Mouse (Mus musculus) megakaryocyte, embryonic 14.5 days (primary cell): ENCODE results near the gene Olfr689. TPM values are rescaled to one million over a fixed set of nuclear protein-coding genes. Genes with fewer than 3 reads are reported as not detected.
"Not testable (repeated sequence)": the region's sequence is repeated elsewhere in the genome, so short reads cannot be mapped to it uniquely, and the experiment has no call there.

Experiments used
- H3K27me3 ChIP-seq: replicated peaks from 2 replicates; pipeline ENCODE3; 2012; ENCODE audit warnings: inconsistent platforms
- H3K36me3 ChIP-seq: replicated peaks from 2 replicates; pipeline ENCODE3; 2012; ENCODE audit warnings: low read length, inconsistent platforms, mixed read lengths
- H3K4me1 ChIP-seq: 2 replicates; pipeline ENCODE4 v1.6.1; 2012; ENCODE audit warnings: inconsistent platforms
- H3K4me3 ChIP-seq: replicated peaks from 2 replicates; pipeline ENCODE3; 2012; ENCODE audit warnings: moderate library complexity, mild to moderate bottlenecking, inconsistent platforms
- H3K9me3 ChIP-seq: 2 replicates; pipeline ENCODE4 v1.6.1; 2012; ENCODE audit warnings: inconsistent platforms
- FLI1 ChIP-seq: IDR thresholded peaks from 2 replicates; pipeline ENCODE4 v1.6.1; 2012; ENCODE audit warnings: low read length, inconsistent platforms, mixed read lengths
- GATA1 ChIP-seq: IDR thresholded peaks from 3 replicates; pipeline ENCODE4 v1.6.1; 2012; ENCODE audit warnings: mixed read lengths, low read length, inconsistent platforms, borderline replicate concordance
- polyA plus RNA-seq: library from polyadenylated mRNA; stranded (reverse); fragments of >175 nt; gene quantifications from 2 replicates; pipeline ENCODE4 v1.2.3, GENCODE M21; 2012; ENCODE audit warnings: low replicate concordance; ENCODE audit not compliant: insufficient read depth

Olfr689 gene
- polyA plus RNA-seq = not detected in 2 replicates

- H3K36me3 ChIP-seq = no peaks in the 10 kb centered on the region
- no peak within 1 kb of the TSS for H3K4me3 ChIP-seq
- no peaks in the 10 kb centered on the region for H3K27me3 ChIP-seq
- H3K9me3 ChIP-seq = 0 out of 2 replicates have a peak, but pooled peaks cover 3% of the 10 kb centered on the region
- no peaks in the 10 kb centered on the region for H3K4me1 ChIP-seq
- TF ChIP-seq FLI1 (no peak), GATA1 (no peak)
These were observed at the start of gene Olfr689 for GRCm38 (mm10) chr7:105310865-105311264. Olfr689 (plus strand) TSS chr7:105311165.

DNA sequence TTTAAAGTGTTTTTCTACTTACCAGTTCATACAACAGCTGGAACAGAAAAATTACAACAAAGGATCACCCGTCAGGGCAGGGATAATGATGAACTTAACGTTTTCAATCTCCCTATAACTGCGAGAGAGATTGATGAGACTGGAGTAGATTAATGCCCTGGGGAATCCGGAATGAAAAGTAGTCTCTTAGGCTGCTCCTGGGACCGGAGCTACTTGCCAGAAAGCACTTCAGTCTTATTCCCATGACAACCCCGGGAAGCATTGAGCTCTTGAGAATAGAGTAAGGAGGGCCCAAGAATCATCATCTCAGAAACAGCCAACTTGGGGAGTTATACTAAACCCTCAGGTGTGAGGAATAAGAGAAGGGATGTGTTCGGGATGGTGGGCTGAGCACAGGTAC is 38.5 kb upstream of the Olfr689 start:
- Histone ChIP-seq H3K4me3 (no peak overlapping the region), H3K36me3 (no peaks in the 10 kb centered on the region), H3K4me1 (no peaks in the 10 kb centered on the region), H3K9me3 (no peaks in the 10 kb centered on the region), H3K27me3 (no peaks in the 10 kb centered on the region)
- TF ChIP-seq GATA1 (no peak), FLI1 (no peak)

DNA sequence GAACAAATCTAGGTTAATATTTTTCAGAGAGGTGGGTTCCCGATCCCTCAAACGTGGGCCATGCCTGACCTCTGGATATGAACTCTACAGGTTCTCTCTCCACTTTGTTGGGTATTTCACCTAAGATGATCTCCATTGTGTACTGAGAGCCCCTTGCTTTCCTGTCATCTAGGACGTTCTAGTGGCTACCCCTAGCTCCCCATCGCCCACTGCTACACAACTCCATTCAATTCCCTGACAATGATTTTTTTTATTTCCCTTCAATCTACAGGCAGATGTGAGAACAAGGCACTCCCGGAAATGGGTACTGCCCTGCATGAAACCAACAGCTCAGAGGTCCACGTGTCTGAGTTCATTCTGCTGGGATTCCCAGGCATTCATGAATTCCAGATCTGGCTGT is 23.2 kb upstream of the Olfr689 start, which contains the start of gene Olfr688:
Olfr688 (plus strand) TSS at position 301 of the 400 bp plus-strand sequence.
- no peaks in the 10 kb centered on the region for H3K4me1 ChIP-seq
- no peaks in the 10 kb centered on the region for H3K9me3 ChIP-seq
- no peaks in the 10 kb centered on the region for H3K27me3 ChIP-seq
- TF ChIP-seq GATA1 (no peak), FLI1 (no peak)
- H3K4me3 ChIP-seq = no peak within 1 kb of the TSS
- no peaks in the 10 kb centered on the region for H3K36me3 ChIP-seq

GRCm38 (mm10) chr7:105290051-105290450 is 20.9 kb upstream of the Olfr689 start:
- TF ChIP-seq FLI1 = no peak
- TF ChIP-seq GATA1 = no peak
- Histone ChIP-seq H3K4me3 (no peak overlapping the region), H3K27me3 (no peaks in the 10 kb centered on the region), H3K9me3 (no peaks in the 10 kb centered on the region), H3K36me3 (no peaks in the 10 kb centered on the region), H3K4me1 (no peaks in the 10 kb centered on the region)

GRCm38 (mm10) chr7:105325302-105325701 is 14.3 kb downstream of the Olfr689 start:
- TF ChIP-seq FLI1 (no peak), GATA1 (no peak)

DNA sequence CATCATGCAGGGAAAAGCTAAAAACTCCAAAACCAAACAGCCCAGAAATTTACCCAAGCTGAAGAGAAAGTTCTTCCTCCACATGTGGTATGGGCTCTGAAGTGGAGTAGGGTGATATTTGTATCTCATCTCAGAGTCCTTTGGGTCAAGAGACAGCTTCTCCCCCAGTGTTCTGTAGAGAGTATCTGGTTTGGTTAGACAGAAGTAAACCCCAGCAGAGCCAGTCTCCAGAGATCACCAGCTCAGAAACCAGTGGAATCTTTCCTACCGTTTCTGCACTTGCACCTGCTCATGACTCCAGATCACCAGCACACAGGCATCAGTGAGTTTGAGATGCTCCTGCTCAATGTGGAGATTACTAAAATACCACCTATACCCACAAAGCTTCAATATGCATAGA is 23.0 kb downstream of the Olfr689 start, which contains the start of gene Olfr690:
Olfr690 (minus strand) TSS at position 101 of the 400 bp plus-strand sequence.
- TF ChIP-seq GATA1 = no peak
- no peak for TF ChIP-seq FLI1

More at GRCm38 (mm10) chr7:105325302-105325701, 14.3 kb downstream of the Olfr689 start:
- Histone ChIP-seq H3K9me3 (no peaks in the 10 kb centered on the region), H3K27me3 (no peaks in the 10 kb centered on the region), H3K4me3 (no peak overlapping the region), H3K36me3 (no peaks in the 10 kb centered on the region), H3K4me1 (no peaks in the 10 kb centered on the region)

DNA sequence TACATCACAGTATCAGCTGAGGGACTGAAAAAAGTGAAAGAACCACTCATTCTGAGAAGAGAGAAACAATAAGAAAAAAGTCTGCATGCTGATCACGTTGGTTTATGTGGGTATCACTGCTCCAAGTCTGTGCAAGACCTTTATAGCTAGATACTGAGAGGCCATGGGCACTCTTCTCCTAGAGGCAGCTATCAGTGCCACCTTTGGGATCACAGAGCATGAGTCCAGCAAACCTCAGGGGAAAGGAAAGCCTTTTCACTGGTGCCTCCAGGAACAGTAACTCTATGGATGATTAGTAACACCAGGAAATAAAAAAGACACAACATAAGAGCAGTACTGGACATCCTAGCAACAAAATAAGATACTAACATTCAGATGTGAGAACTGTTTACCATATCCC is 31.2 kb downstream of the Olfr689 start, which contains the start of gene Olfr691:
Olfr691 (minus strand) TSS at position 101 of the 400 bp plus-strand sequence.
- Histone ChIP-seq H3K4me1 (no peaks in the 10 kb centered on the region), H3K4me3 (no peak within 1 kb of the TSS), H3K36me3 (no peaks in the 10 kb centered on the region), H3K9me3 (peaks cover 3% of the 10 kb centered on the region; the same call in 1 of the 2 replicates), H3K27me3 (peaks cover 2% of the 10 kb centered on the region)
- TF ChIP-seq FLI1 (no peak), GATA1 (no peak)

More for the DNA sequence above, 23.0 kb downstream of the Olfr689 start, which contains the start of gene Olfr690:
- Histone ChIP-seq H3K4me1 (no peaks in the 10 kb centered on the region), H3K27me3 (peaks cover 2% of the 10 kb centered on the region), H3K4me3 (no peak within 1 kb of the TSS), H3K9me3 (peaks cover 14% of the 10 kb centered on the region), H3K36me3 (no peaks in the 10 kb centered on the region)

- Histone ChIP-seq H3K9me3 (no peaks in the 10 kb centered on the region), H3K27me3 (no peaks in the 10 kb centered on the region), H3K36me3 (no peaks in the 10 kb centered on the region), H3K4me1 (no peaks in the 10 kb centered on the region), H3K4me3 (no peak overlapping the region)
- TF ChIP-seq FLI1 (no peak), GATA1 (no peak)
These were observed 31.8 kb downstream of the Olfr689 start for GRCm38 (mm10) chr7:105342752-105343151.

DNA sequence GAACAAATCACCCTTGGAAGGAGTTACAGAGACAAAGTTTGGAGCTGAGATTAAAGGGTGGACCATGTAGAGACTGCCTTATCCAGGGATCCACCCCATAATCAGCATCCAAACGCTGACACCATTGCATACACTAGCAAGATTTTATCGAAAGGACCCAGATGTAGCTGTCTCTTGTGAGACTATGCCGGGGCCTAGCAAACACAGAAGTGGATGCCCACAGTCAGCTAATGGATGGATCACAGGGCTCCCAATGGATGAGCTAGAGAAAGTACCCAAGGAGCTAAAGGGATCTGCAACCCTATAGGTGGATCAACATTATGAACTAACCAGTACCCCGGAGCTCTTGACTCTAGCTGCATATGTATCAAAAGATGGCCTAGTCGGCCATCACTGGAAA is 45.1 kb downstream of the Olfr689 start:
- H3K36me3 ChIP-seq, H3K4me3 ChIP-seq: not testable (repeated sequence)

GRCm38 (mm10) chr7:105356487-105356886 is 45.5 kb downstream of the Olfr689 start:
- not testable (repeated sequence) for H3K36me3 ChIP-seq, H3K9me3 ChIP-seq, H3K4me3 ChIP-seq, H3K4me1 ChIP-seq, H3K27me3 ChIP-seq

More for the DNA sequence above, 45.1 kb downstream of the Olfr689 start:
- not testable (repeated sequence) for H3K27me3 ChIP-seq, H3K9me3 ChIP-seq, H3K4me1 ChIP-seq

GRCm38 (mm10) chr7:105361713-105362112 is 50.7 kb downstream of the Olfr689 start:
- Histone ChIP-seq H3K4me3 (no peak overlapping the region), H3K36me3 (no peaks in the 10 kb centered on the region), H3K27me3 (no peaks in the 10 kb centered on the region), H3K9me3 (no peaks in the 10 kb centered on the region), H3K4me1 (no peaks in the 10 kb centered on the region)
- no peak for TF ChIP-seq GATA1
- TF ChIP-seq FLI1 = no peak
